Mouse (Mus musculus) liver, embryonic 16.5 days (tissue): ENCODE results near the gene Cxcr1. TPM values are rescaled to one million over a fixed set of nuclear protein-coding genes. Genes with fewer than 3 reads are reported as not detected.
A peak's percentile ranks its signal among the peaks of the same experiment; 100 is the strongest.

Source experiments
- ATAC-seq: fragments of 200-750 bp; cut with Nextera tagmentation; 2 replicates; pipeline ENCODE4 v1.8.0; 2017; ENCODE audit warnings: low read depth, mild to moderate bottlenecking, moderate number of reproducible peaks, moderate library complexity
- H3K27ac ChIP-seq: fragments of 300-500 bp; sonication (generic); 2 replicates; pipeline ENCODE4 v1.5.1; 2014; ENCODE audit warnings: mild to moderate bottlenecking, low read length
- H3K27me3 ChIP-seq: fragments of 300-500 bp; sonication (generic); 2 replicates; pipeline ENCODE4 v1.6.1; 2014; ENCODE audit warnings: low read depth, low read length, mixed read lengths; ENCODE audit not compliant: control insufficient read depth, insufficient read depth
- H3K36me3 ChIP-seq: fragments of 300-500 bp; sonication (generic); 2 replicates; pipeline ENCODE4 v1.6.1; 2014; ENCODE audit warnings: mild to moderate bottlenecking; ENCODE audit not compliant: control insufficient read depth, insufficient read depth
- H3K4me1 ChIP-seq: fragments of 300-500 bp; sonication (generic); 2 replicates; pipeline ENCODE4 v1.6.1; 2014; ENCODE audit warnings: low read depth, low read length, mixed read lengths; ENCODE audit not compliant: control insufficient read depth
- H3K4me2 ChIP-seq: fragments of 300-500 bp; sonication (generic); 2 replicates; pipeline ENCODE4 v1.6.1; 2014; ENCODE audit warnings: low read depth, low read length, mixed read lengths
- H3K4me3 ChIP-seq: fragments of 300-500 bp; sonication (generic); 2 replicates; pipeline ENCODE4 v1.5.1; 2014; ENCODE audit warnings: low read depth, mild to moderate bottlenecking, low read length
- H3K9ac ChIP-seq: fragments of 300-500 bp; sonication (generic); 2 replicates; pipeline ENCODE4 v1.6.1; 2014; ENCODE audit warnings: low read depth, low read length
- H3K9me3 ChIP-seq: fragments of 300-500 bp; sonication (generic); replicated peaks from 2 replicates; pipeline ENCODE4 v1.6.1; 2016; ENCODE audit warnings: low read length; ENCODE audit not compliant: control insufficient read depth
- WGBS: fragments of 180-500 bp; shearing (Covaris S2); extraction: QIAGEN DNeasy Blood & Tissue Kit; methylation state at CpG from one replicate; pipeline ENCODE4 v1.1.7; 2014; ENCODE audit not compliant: insufficient replicate concordance; 5-methylcytosine and 5-hydroxymethylcytosine counted together
- polyA plus RNA-seq: library from polyadenylated mRNA; unstranded; fragments of >200 nt; fragmentation: Nextera tagmentation; extraction: Ambion mirVana; gene quantifications from 2 replicates; pipeline ENCODE4 v1.2.1, GENCODE M21; 2015

Gene Cxcr1
- polyA plus RNA-seq, 1 experiment from 2014 or later, result 0.07 TPM

GRCm38 (mm10) chr1:74230992-74231391 lies 36.6 kb upstream of the Cxcr1 start:
- Histone ChIP-seq H3K4me3 (no peak overlapping the region), H3K4me2 (no peak overlapping the region), H3K36me3 (no peaks in the 10 kb centered on the region), H3K27ac (no peak overlapping the region), H3K9ac (no peak overlapping the region), H3K9me3 (no peaks in the 10 kb centered on the region), H3K4me1 (peaks cover 9% of the 10 kb centered on the region; the same call in 1 of the 2 replicates), H3K27me3 (no peaks in the 10 kb centered on the region)
- no CpG with 5 or more reads among the region's 1 CpGs for WGBS
- ATAC-seq, result no peak

- WGBS, result 54% methylated on average over 2 of the region's 2 CpGs
- Histone ChIP-seq H3K27ac (peak overlapping the region; percentile 30; the same call in 1 of the 2 replicates), H3K36me3 (no peaks in the 10 kb centered on the region), H3K4me1 (peaks cover 3% of the 10 kb centered on the region; the same call in 1 of the 2 replicates), H3K4me3 (no peak overlapping the region), H3K9ac (no peak overlapping the region), H3K9me3 (no peaks in the 10 kb centered on the region), H3K27me3 (no peaks in the 10 kb centered on the region), H3K4me2 (no peak overlapping the region)
- peak; percentile 69 for ATAC-seq
Observed at GRCm38 (mm10) chr1:74229942-74230341, 35.5 kb upstream of the Cxcr1 start.

GRCm38 (mm10) chr1:74227317-74227716 lies 32.9 kb upstream of the Cxcr1 start:
- Histone ChIP-seq H3K4me1 (peaks cover 3% of the 10 kb centered on the region; the same call in 1 of the 2 replicates), H3K27me3 (no peaks in the 10 kb centered on the region), H3K27ac (0 out of 2 replicates have a peak overlapping the region, but pooled peaks have one; percentile 7), H3K36me3 (no peaks in the 10 kb centered on the region), H3K9ac (no peak overlapping the region), H3K4me3 (no peak overlapping the region), H3K9me3 (no peaks in the 10 kb centered on the region), H3K4me2 (0 out of 2 replicates have a peak overlapping the region, but pooled peaks have one; percentile 15)
- WGBS, result 20% methylated on average over 7 of the region's 7 CpGs
- ATAC-seq, result peak; percentile 43; the same call in 1 of the 2 replicates

GRCm38 (mm10) chr1:74219922-74220321 lies 25.5 kb upstream of the Cxcr1 start:
- H3K27me3 ChIP-seq, result no peaks in the 10 kb centered on the region
- H3K9me3 ChIP-seq, result no peaks in the 10 kb centered on the region
- no peak overlapping the region for H3K9ac ChIP-seq
- H3K4me3 ChIP-seq, result no peak overlapping the region
- ATAC-seq, result no peak
- 77% methylated on average over 7 of the region's 7 CpGs for WGBS
- no peaks in the 10 kb centered on the region for H3K4me1 ChIP-seq
- H3K27ac ChIP-seq, result no peak overlapping the region
- H3K36me3 ChIP-seq, result no peaks in the 10 kb centered on the region
- H3K4me2 ChIP-seq, result no peak overlapping the region

- H3K9ac ChIP-seq, result no peak overlapping the region
- H3K27me3 ChIP-seq, result no peaks in the 10 kb centered on the region
- no peaks in the 10 kb centered on the region for H3K36me3 ChIP-seq
- H3K4me2 ChIP-seq, result no peak overlapping the region
- H3K4me1 ChIP-seq, result no peaks in the 10 kb centered on the region
- H3K27ac ChIP-seq, result no peak overlapping the region
- no peak for ATAC-seq
- 88% methylated on average over 8 of the region's 8 CpGs for WGBS
- no peak overlapping the region for H3K4me3 ChIP-seq
- no peaks in the 10 kb centered on the region for H3K9me3 ChIP-seq
Observed at GRCm38 (mm10) chr1:74208941-74209340, 14.5 kb upstream of the Cxcr1 start.

GRCm38 (mm10) chr1:74207906-74208305 lies 13.5 kb upstream of the Cxcr1 start:
- no peak for ATAC-seq

GRCm38 (mm10) chr1:74206642-74207041 lies 12.2 kb upstream of the Cxcr1 start:
- no peak overlapping the region for H3K4me2 ChIP-seq
- H3K36me3 ChIP-seq, result no peaks in the 10 kb centered on the region
- H3K9ac ChIP-seq, result no peak overlapping the region
- no peaks in the 10 kb centered on the region for H3K27me3 ChIP-seq
- no peak for ATAC-seq
- H3K27ac ChIP-seq, result no peak overlapping the region
- H3K9me3 ChIP-seq, result no peaks in the 10 kb centered on the region
- H3K4me3 ChIP-seq, result no peak overlapping the region
- 44% methylated on average over 8 of the region's 8 CpGs for WGBS
- no peaks in the 10 kb centered on the region for H3K4me1 ChIP-seq

More at GRCm38 (mm10) chr1:74207906-74208305, 13.5 kb upstream of the Cxcr1 start:
- no peaks in the 10 kb centered on the region for H3K9me3 ChIP-seq
- no peak overlapping the region for H3K27ac ChIP-seq
- H3K4me2 ChIP-seq, result no peak overlapping the region
- H3K4me1 ChIP-seq, result no peaks in the 10 kb centered on the region
- H3K4me3 ChIP-seq, result no peak overlapping the region
- no peak overlapping the region for H3K9ac ChIP-seq
- H3K27me3 ChIP-seq, result no peaks in the 10 kb centered on the region
- WGBS, result 75% methylated on average over 8 of the region's 9 CpGs
- H3K36me3 ChIP-seq, result no peaks in the 10 kb centered on the region

- H3K4me1 ChIP-seq, result no peaks in the 10 kb centered on the region; the same call in 1 of the 2 replicates
- no peak overlapping the region for H3K4me3 ChIP-seq
- H3K27me3 ChIP-seq, result no peaks in the 10 kb centered on the region
- H3K4me2 ChIP-seq, result no peak overlapping the region
- no peak for ATAC-seq
- H3K9me3 ChIP-seq, result no peaks in the 10 kb centered on the region
- no peak overlapping the region for H3K9ac ChIP-seq
- 36% methylated on average over 7 of the region's 7 CpGs for WGBS
- H3K27ac ChIP-seq, result no peak overlapping the region
- no peaks in the 10 kb centered on the region for H3K36me3 ChIP-seq
Observed at GRCm38 (mm10) chr1:74205881-74206280, 11.4 kb upstream of the Cxcr1 start.

GRCm38 (mm10) chr1:74203457-74203856 lies 9.0 kb upstream of the Cxcr1 start:
- 49% methylated on average over 5 of the region's 5 CpGs for WGBS
- Histone ChIP-seq H3K4me3 (no peak overlapping the region), H3K9ac (no peak overlapping the region), H3K36me3 (no peaks in the 10 kb centered on the region), H3K27ac (no peak overlapping the region), H3K4me2 (no peak overlapping the region), H3K27me3 (no peaks in the 10 kb centered on the region), H3K9me3 (no peaks in the 10 kb centered on the region), H3K4me1 (peaks cover 3% of the 10 kb centered on the region)
- ATAC-seq, result no peak
